Mouse (Mus musculus) neural tube, embryonic 15.5 days (tissue): Measurements from ENCODE around the gene Sostdc1. TPM values are rescaled to one million over a fixed set of nuclear protein-coding genes. Genes with fewer than 3 reads are reported as not detected.

Experiments
- ATAC-seq: fragments of 200-750 bp; cut with Nextera tagmentation; 2 replicates; pipeline ENCODE4 v1.8.0; 2017; ENCODE audit warnings: mild to moderate bottlenecking, moderate TSS enrichment, moderate library complexity; ENCODE audit not compliant: low FRiP score
- H3K27ac ChIP-seq: fragments of 300-500 bp; sonication (generic); replicated peaks from 2 replicates; pipeline ENCODE4 v1.5.1; 2015; ENCODE audit warnings: mild to moderate bottlenecking, inconsistent platforms
- H3K27me3 ChIP-seq: fragments of 300-500 bp; sonication (generic); replicated peaks from 2 replicates; pipeline ENCODE4 v1.6.1; 2015; ENCODE audit warnings: inconsistent platforms
- H3K36me3 ChIP-seq: fragments of 300-500 bp; sonication (generic); 2 replicates; pipeline ENCODE4 v1.6.1; 2015; ENCODE audit warnings: inconsistent platforms
- H3K4me1 ChIP-seq: fragments of 300-500 bp; sonication (generic); 2 replicates; pipeline ENCODE4 v1.6.1; 2015; ENCODE audit warnings: inconsistent platforms
- H3K4me2 ChIP-seq: fragments of 300-500 bp; sonication (generic); 2 replicates; pipeline ENCODE4 v1.6.1; 2015; ENCODE audit warnings: inconsistent platforms, mild to moderate bottlenecking, moderate library complexity
- H3K4me3 ChIP-seq: fragments of 300-500 bp; sonication (generic); replicated peaks from 2 replicates; pipeline ENCODE4 v1.5.1; 2015; ENCODE audit warnings: mild to moderate bottlenecking, inconsistent platforms
- H3K9ac ChIP-seq: fragments of 300-500 bp; sonication (generic); replicated peaks from 2 replicates; pipeline ENCODE4 v1.6.1; 2015; ENCODE audit warnings: mild to moderate bottlenecking, inconsistent platforms
- H3K9me3 ChIP-seq: fragments of 300-500 bp; sonication (generic); replicated peaks from 2 replicates; pipeline ENCODE4 v1.6.1; 2016; ENCODE audit warnings: inconsistent platforms
- WGBS: fragments of 180-500 bp; shearing (Covaris S2); methylation state at CpG from one replicate; pipeline ENCODE4 v1.1.7; 2015; ENCODE audit warnings: mixed read lengths; 5-methylcytosine and 5-hydroxymethylcytosine counted together
- polyA plus RNA-seq: library from polyadenylated mRNA; unstranded; fragments of >200 nt; fragmentation: Nextera tagmentation; extraction: Ambion mirVana; gene quantifications from 2 replicates; pipeline ENCODE4 v1.2.1, GENCODE M21; 2015

Gene Sostdc1
- polyA plus RNA-seq, 1 experiment from 2014 or later, result 15.2 TPM

DNA sequence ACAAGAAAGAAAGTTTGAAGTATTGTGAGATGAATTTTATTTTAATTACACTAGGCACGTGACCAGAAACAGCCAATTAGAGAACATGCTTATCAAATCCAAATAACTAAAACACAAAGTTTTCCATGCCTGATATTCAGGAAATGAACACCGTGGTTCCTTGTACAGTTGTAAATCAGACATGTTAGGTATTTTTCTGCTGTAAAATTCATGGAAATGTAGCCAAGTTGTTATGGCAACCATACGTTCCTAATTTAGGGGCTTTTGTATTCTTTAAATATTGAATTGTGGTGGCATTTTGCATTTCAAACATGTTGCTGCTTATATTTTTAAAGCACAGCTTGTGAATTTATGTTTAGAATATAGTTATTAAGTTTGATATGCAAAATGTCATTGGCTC, 2.1 kb downstream of the Sostdc1 start:
- H3K9ac ChIP-seq, result no peak overlapping the region
- H3K9me3 ChIP-seq, result no peaks in the 10 kb centered on the region
- no peaks in the 10 kb centered on the region for H3K36me3 ChIP-seq
- ATAC-seq, result no peak
- no peak overlapping the region for H3K4me2 ChIP-seq
- no peak overlapping the region for H3K4me3 ChIP-seq
- H3K27ac ChIP-seq, result no peak overlapping the region
- 55% methylated on average over 3 of the region's 3 CpGs for WGBS
- H3K4me1 ChIP-seq, result peaks cover 13% of the 10 kb centered on the region
- H3K27me3 ChIP-seq, result no peaks in the 10 kb centered on the region; the same call in 1 of the 2 replicates

GRCm38 (mm10) chr12:36317036-36317819, 3.3 kb downstream of the Sostdc1 start:
- Histone ChIP-seq H3K4me1 (peaks cover 13% of the 10 kb centered on the region), H3K4me2 (peak overlapping the region; percentile 94), H3K4me3 (peak overlapping the region; percentile 54), H3K27me3 (no peaks in the 10 kb centered on the region; the same call in 1 of the 2 replicates), H3K36me3 (no peaks in the 10 kb centered on the region), H3K9me3 (no peaks in the 10 kb centered on the region), H3K9ac (peak overlapping the region; percentile 47), H3K27ac (0 out of 2 replicates have a peak overlapping the region, but pooled peaks have one; percentile 2)
- ATAC-seq, result peak; percentile 85
- 3% methylated on average over 30 of the region's 30 CpGs for WGBS

DNA sequence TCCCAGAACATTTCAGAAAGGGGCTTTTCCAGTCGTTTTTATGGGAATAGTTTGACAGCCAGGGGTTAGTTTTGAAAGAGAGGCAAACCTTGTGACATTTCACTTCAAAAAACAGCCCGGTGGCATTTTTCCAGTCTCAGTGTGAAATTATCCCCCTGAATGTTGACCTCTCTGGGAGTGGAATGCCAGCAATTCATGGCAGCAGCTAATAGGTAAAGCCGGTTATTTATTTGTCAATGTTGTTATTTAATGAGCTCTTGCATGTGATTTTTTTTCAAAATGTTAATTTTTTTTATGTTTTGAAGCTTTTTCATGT, 3.8 kb downstream of the Sostdc1 start:
- Histone ChIP-seq H3K27ac (no peak overlapping the region), H3K4me1 (peaks cover 13% of the 10 kb centered on the region), H3K9me3 (no peaks in the 10 kb centered on the region), H3K4me3 (no peak overlapping the region), H3K9ac (0 out of 2 replicates have a peak overlapping the region, but pooled peaks have one; percentile 47), H3K27me3 (no peaks in the 10 kb centered on the region; the same call in 1 of the 2 replicates), H3K4me2 (peak overlapping the region; percentile 94), H3K36me3 (no peaks in the 10 kb centered on the region)
- WGBS, result 26% methylated on average over 3 of the region's 3 CpGs
- no peak for ATAC-seq

DNA sequence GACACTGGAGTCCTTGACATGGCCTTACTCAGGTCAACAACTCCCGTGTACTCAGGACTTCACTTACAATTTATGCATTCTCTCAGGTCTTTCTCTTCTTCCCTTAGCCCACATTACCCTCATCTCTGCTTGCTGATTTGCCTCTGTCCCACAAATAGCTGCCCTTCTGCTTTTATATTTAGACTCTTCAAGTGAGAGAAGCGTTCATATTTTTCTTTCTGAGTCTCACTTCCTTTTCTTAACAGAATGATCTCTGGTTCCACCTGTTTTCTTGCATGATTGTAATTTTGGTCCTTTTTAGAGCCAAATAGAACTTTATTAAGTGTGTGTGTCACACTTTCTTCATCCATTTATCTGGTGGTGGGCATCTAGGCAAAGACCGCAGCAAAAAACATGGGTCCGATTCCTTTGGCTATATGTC, 12.2 kb downstream of the Sostdc1 start:
- Histone ChIP-seq H3K4me2 (no peak overlapping the region), H3K27me3 (no peaks in the 10 kb centered on the region), H3K4me3 (no peak overlapping the region), H3K9ac (no peak overlapping the region), H3K27ac (no peak overlapping the region), H3K36me3 (no peaks in the 10 kb centered on the region), H3K9me3 (no peaks in the 10 kb centered on the region), H3K4me1 (no peaks in the 10 kb centered on the region)
- WGBS, result 93% methylated on average over 4 of the region's 4 CpGs
- ATAC-seq, result no peak

GRCm38 (mm10) chr12:36332676-36333075, 18.7 kb downstream of the Sostdc1 start:
- 82% methylated on average over 1 of the region's 1 CpGs for WGBS
- Histone ChIP-seq H3K27ac (no peak overlapping the region), H3K4me2 (no peak overlapping the region), H3K9me3 (no peaks in the 10 kb centered on the region), H3K4me3 (no peak overlapping the region), H3K4me1 (no peaks in the 10 kb centered on the region), H3K36me3 (no peaks in the 10 kb centered on the region), H3K9ac (no peak overlapping the region), H3K27me3 (no peaks in the 10 kb centered on the region)
- no peak for ATAC-seq

GRCm38 (mm10) chr12:36333837-36334281, 19.9 kb downstream of the Sostdc1 start:
- Histone ChIP-seq H3K27ac (no peak overlapping the region), H3K9ac (no peak overlapping the region), H3K4me3 (no peak overlapping the region), H3K4me2 (no peak overlapping the region), H3K36me3 (no peaks in the 10 kb centered on the region), H3K4me1 (no peaks in the 10 kb centered on the region), H3K9me3 (no peaks in the 10 kb centered on the region), H3K27me3 (no peaks in the 10 kb centered on the region)
- no peak for ATAC-seq
- 75% methylated on average over 9 of the region's 9 CpGs for WGBS

GRCm38 (mm10) chr12:36344131-36344530, 30.2 kb downstream of the Sostdc1 start:
- H3K27me3 ChIP-seq, result no peaks in the 10 kb centered on the region
- no peak overlapping the region for H3K4me3 ChIP-seq
- no peaks in the 10 kb centered on the region for H3K9me3 ChIP-seq
- H3K4me2 ChIP-seq, result no peak overlapping the region
- WGBS, result 58% methylated on average over 4 of the region's 4 CpGs
- H3K9ac ChIP-seq, result no peak overlapping the region
- no peak overlapping the region for H3K27ac ChIP-seq
- no peak for ATAC-seq
- H3K4me1 ChIP-seq, result no peaks in the 10 kb centered on the region
- no peaks in the 10 kb centered on the region for H3K36me3 ChIP-seq

GRCm38 (mm10) chr12:36360064-36360463, 46.1 kb downstream of the Sostdc1 start:
- no peaks in the 10 kb centered on the region for H3K36me3 ChIP-seq
- no peak overlapping the region for H3K27ac ChIP-seq
- H3K4me3 ChIP-seq, result no peak overlapping the region
- no peaks in the 10 kb centered on the region for H3K4me1 ChIP-seq
- 84% methylated on average over 3 of the region's 3 CpGs for WGBS
- H3K4me2 ChIP-seq, result no peak overlapping the region
- no peaks in the 10 kb centered on the region for H3K27me3 ChIP-seq
- no peaks in the 10 kb centered on the region for H3K9me3 ChIP-seq
- ATAC-seq, result no peak
- no peak overlapping the region for H3K9ac ChIP-seq

GRCm38 (mm10) chr12:36360693-36361092, 46.8 kb downstream of the Sostdc1 start:
- Histone ChIP-seq H3K4me3 (no peak overlapping the region), H3K27me3 (no peaks in the 10 kb centered on the region), H3K4me1 (no peaks in the 10 kb centered on the region), H3K9ac (no peak overlapping the region), H3K27ac (no peak overlapping the region), H3K36me3 (no peaks in the 10 kb centered on the region), H3K4me2 (no peak overlapping the region), H3K9me3 (no peaks in the 10 kb centered on the region)
- WGBS, result 91% methylated on average over 5 of the region's 5 CpGs
- ATAC-seq, result no peak

- WGBS, result 93% methylated on average over 4 of the region's 4 CpGs
- ATAC-seq, result no peak
- Histone ChIP-seq H3K27ac (no peak overlapping the region), H3K4me3 (no peak overlapping the region), H3K4me1 (no peaks in the 10 kb centered on the region), H3K4me2 (no peak overlapping the region), H3K9me3 (no peaks in the 10 kb centered on the region), H3K36me3 (no peaks in the 10 kb centered on the region), H3K27me3 (no peaks in the 10 kb centered on the region), H3K9ac (no peak overlapping the region)
Measured at GRCm38 (mm10) chr12:36364013-36364412, 50.1 kb downstream of the Sostdc1 start.
